Mouse (Mus musculus) CD4-positive helper T cell, adult 2 months (primary cell): ENCODE results near the gene Cutal.
"Not testable (repeated sequence)": the region's sequence is repeated elsewhere in the genome, so short reads cannot be mapped to it uniquely, and the experiment has no call there.

Experiments
- DNase-seq: peaks from one replicate; pipeline ENCODE4 v3.0.0-alpha.2; 2012; ENCODE audit warnings: low read depth, missing footprints, low spot score

Gene Cutal

GRCm38 (mm10) chr2:34874271-34874670 is at the start of gene Cutal:
Gene Cutal (plus strand): TSS chr2:34874396.
- no peak for DNase-seq

- peak; percentile 92 for DNase-seq
Observed at GRCm38 (mm10) chr2:34825827-34826459, 48.3 kb upstream of the Cutal start, which contains the start of gene Fbxw2. Gene Fbxw2 (minus strand): TSS chr2:34826311.

- DNase-seq = no peak
Observed at GRCm38 (mm10) chr2:34826460-34827231, 47.5 kb upstream of the Cutal start.

- DNase-seq = no peak
Observed at GRCm38 (mm10) chr2:34827591-34827990, 46.6 kb upstream of the Cutal start.

- no peak for DNase-seq
Observed at GRCm38 (mm10) chr2:34828026-34828425, 46.2 kb upstream of the Cutal start.

- DNase-seq = not testable (repeated sequence)
Observed at GRCm38 (mm10) chr2:34830066-34830465, 44.1 kb upstream of the Cutal start.

- not testable (repeated sequence) for DNase-seq
Observed at GRCm38 (mm10) chr2:34832766-34833457, 41.3 kb upstream of the Cutal start, which contains the start of gene Gm34653. Gene Gm34653 (plus strand): TSS chr2:34833007.

GRCm38 (mm10) chr2:34833624-34834023 is 40.6 kb upstream of the Cutal start:
- no peak for DNase-seq

- no peak for DNase-seq
Observed at GRCm38 (mm10) chr2:34835669-34836068, 38.5 kb upstream of the Cutal start.

GRCm38 (mm10) chr2:34840143-34840542 is 34.1 kb upstream of the Cutal start:
- not testable (repeated sequence) for DNase-seq

- no peak for DNase-seq
Observed at GRCm38 (mm10) chr2:34841706-34842105, 32.5 kb upstream of the Cutal start.

GRCm38 (mm10) chr2:34843211-34843939 is 30.8 kb upstream of the Cutal start:
- DNase-seq = no peak

GRCm38 (mm10) chr2:34847702-34848101 is 26.5 kb upstream of the Cutal start:
- DNase-seq = no peak

GRCm38 (mm10) chr2:34855265-34855664 is 18.9 kb upstream of the Cutal start:
- DNase-seq = no peak

- DNase-seq = no peak
Observed at GRCm38 (mm10) chr2:34857728-34858127, 16.5 kb upstream of the Cutal start.

GRCm38 (mm10) chr2:34869680-34870079 is 4.5 kb upstream of the Cutal start:
- DNase-seq = no peak

- DNase-seq = peak; percentile 99
Observed at GRCm38 (mm10) chr2:34870520-34871474, 3.4 kb upstream of the Cutal start.

- no peak for DNase-seq
Observed at GRCm38 (mm10) chr2:34874816-34875345, 685 bp downstream of the Cutal start, which contains the start of gene Psmd5. Gene Psmd5 (minus strand): TSS chr2:34874968.

GRCm38 (mm10) chr2:34880054-34880453 is 5.9 kb downstream of the Cutal start:
- no peak for DNase-seq

- DNase-seq = no peak
Observed at GRCm38 (mm10) chr2:34882757-34883156, 8.6 kb downstream of the Cutal start.
